Mouse (Mus musculus) hindbrain, postnatal 0 days (tissue): ENCODE data around the gene 3110082I17Rik. TPM values are rescaled to one million over a fixed set of nuclear protein-coding genes. Genes with fewer than 3 reads are reported as not detected.

Experiments
- ATAC-seq: fragments of 200-750 bp; cut with Nextera tagmentation; 2 replicates; pipeline ENCODE4 v1.8.0; 2017; ENCODE audit warnings: mild to moderate bottlenecking, moderate TSS enrichment, moderate library complexity
- DNase-seq: peaks from one replicate; pipeline ENCODE4 v3.0.0-alpha.2; 2015; ENCODE audit warnings: low spot score
- H3K27ac ChIP-seq: fragments of 300-500 bp; sonication (generic); 2 replicates; pipeline ENCODE4 v1.5.1; 2014; ENCODE audit warnings: mild to moderate bottlenecking
- H3K27me3 ChIP-seq: fragments of 300-500 bp; sonication (generic); 2 replicates; pipeline ENCODE4 v1.6.1; 2014; ENCODE audit warnings: low read length, mixed read lengths; ENCODE audit not compliant: insufficient read depth
- H3K36me3 ChIP-seq: fragments of 300-500 bp; sonication (generic); 2 replicates; pipeline ENCODE4 v1.6.1; 2014; ENCODE audit warnings: low read length, mixed read lengths; ENCODE audit not compliant: insufficient read depth
- H3K4me1 ChIP-seq: fragments of 300-500 bp; sonication (generic); 2 replicates; pipeline ENCODE4 v1.6.1; 2014; ENCODE audit warnings: antibody characterized with exemption, low read length, mixed read lengths; ENCODE audit not compliant: insufficient read depth
- H3K4me2 ChIP-seq: fragments of 300-500 bp; sonication (generic); 2 replicates; pipeline ENCODE4 v1.6.1; 2014; ENCODE audit warnings: low read depth, mild to moderate bottlenecking, low read length, moderate library complexity, mixed read lengths
- H3K4me3 ChIP-seq: fragments of 300-500 bp; sonication (generic); 2 replicates; pipeline ENCODE4 v1.5.1; 2014; ENCODE audit warnings: low read length
- H3K9ac ChIP-seq: fragments of 300-500 bp; sonication (generic); replicated peaks from 2 replicates; pipeline ENCODE4 v1.6.1; 2014; ENCODE audit warnings: mild to moderate bottlenecking, low read length, moderate library complexity, mixed read lengths
- H3K9me3 ChIP-seq: fragments of 300-500 bp; sonication (generic); 2 replicates; pipeline ENCODE4 v1.6.1; 2016; ENCODE audit warnings: low read length, mixed read lengths
- CTCF ChIP-seq: IDR thresholded peaks from 2 replicates; pipeline ENCODE4 v1.5.1; 2016; ENCODE audit warnings: antibody characterized with exemption, control low read depth, low read depth
- WGBS: fragments of 180-500 bp; shearing (Covaris S2); extraction: QIAGEN DNeasy Blood & Tissue Kit; methylation state at CpG from one replicate; pipeline ENCODE4 v1.1.7; 2014; 5-methylcytosine and 5-hydroxymethylcytosine counted together
- polyA plus RNA-seq: library from polyadenylated mRNA; unstranded; fragments of >200 nt; fragmentation: Nextera tagmentation; extraction: Ambion mirVana; gene quantifications from 2 replicates; pipeline ENCODE4 v1.2.1, GENCODE M21; 2015
- total RNA-seq: library from RNA; depleted of rRNA; stranded (reverse); fragments of >200 nt; gene quantifications from 2 replicates; pipeline ENCODE4 v1.2.3, GENCODE M21; 2014

Gene 3110082I17Rik
- total and polyA plus RNA-seq, 2 experiments from 2014 or later: 12.8 to 17.1 TPM

DNA sequence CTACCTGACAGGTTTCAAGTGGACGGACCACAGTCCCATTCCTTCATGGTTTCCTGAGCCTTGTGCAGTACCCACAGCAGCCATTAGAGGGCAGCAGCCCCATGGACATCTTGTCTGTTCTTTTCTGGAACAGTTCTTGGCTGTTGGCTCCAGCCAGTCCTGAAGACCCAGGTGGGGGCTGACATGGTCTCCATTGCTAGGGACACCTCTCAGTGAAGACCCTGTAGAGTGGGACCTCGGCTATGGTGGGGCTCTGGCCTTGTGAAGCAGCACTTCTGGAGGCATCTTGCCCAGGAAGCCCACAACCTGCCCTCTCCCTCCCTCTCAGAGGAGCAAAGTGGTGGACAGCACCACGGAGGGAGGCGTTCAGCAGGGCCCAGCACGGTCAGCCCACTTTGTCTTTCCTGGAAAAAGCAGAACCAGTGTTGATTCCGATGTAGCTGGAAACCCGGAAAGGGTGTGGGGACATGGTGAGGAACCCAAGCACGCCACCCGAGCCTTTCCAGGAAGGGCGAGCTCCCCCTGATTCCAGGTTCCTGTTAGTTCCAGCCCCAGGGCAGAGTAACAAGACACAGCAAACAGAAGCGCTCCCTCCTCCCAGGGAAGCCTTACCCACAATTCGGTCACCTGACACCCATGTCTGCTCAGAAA lies 95.9 kb downstream of the 3110082I17Rik start:
- peak; percentile 92 for DNase-seq
- H3K27ac ChIP-seq: peak overlapping the region; percentile 65; the same call in 1 of the 2 replicates

DNA sequence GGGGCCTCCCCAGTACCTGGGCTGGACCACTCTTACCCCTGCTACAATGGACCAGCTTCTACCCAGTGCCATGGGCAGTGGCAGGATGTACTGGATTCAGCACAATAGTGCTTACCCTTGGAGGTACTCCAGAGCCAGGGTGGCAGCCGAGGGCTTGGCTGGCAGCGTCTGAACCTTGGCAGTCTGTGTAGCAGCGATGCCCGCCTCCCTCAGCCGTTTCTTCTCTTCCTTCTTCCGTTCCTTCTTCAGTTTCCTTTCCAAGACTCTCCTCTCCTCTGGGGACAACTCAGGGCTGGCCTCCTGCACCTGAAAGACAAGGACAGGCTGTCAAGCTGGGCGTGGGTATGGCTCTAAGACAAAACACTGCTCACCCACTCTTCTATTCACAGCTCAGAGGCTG lies 96.5 kb downstream of the 3110082I17Rik start:
- DNase-seq: no peak
- H3K9ac ChIP-seq: no peak overlapping the region
- no peak for TF ChIP-seq CTCF
- no peak overlapping the region; the same call in 1 of the 2 replicates for H3K27ac ChIP-seq
- H3K4me2 ChIP-seq: no peak overlapping the region
- H3K27me3 ChIP-seq: no peaks in the 10 kb centered on the region
- H3K4me1 ChIP-seq: 0 out of 2 replicates have a peak, but pooled peaks cover 2% of the 10 kb centered on the region
- no peaks in the 10 kb centered on the region for H3K36me3 ChIP-seq
- no peak overlapping the region for H3K4me3 ChIP-seq
- no peaks in the 10 kb centered on the region for H3K9me3 ChIP-seq
- no peak for ATAC-seq
- WGBS: 55% methylated on average over 7 of the region's 7 CpGs

More for the DNA sequence above, 95.9 kb downstream of the 3110082I17Rik start:
- TF ChIP-seq CTCF: peak; percentile 99
- no peaks in the 10 kb centered on the region for H3K27me3 ChIP-seq
- ATAC-seq: peak; percentile 74
- no peak overlapping the region for H3K9ac ChIP-seq
- WGBS: 36% methylated on average over 12 of the region's 12 CpGs
- no peak overlapping the region for H3K4me3 ChIP-seq
- H3K36me3 ChIP-seq: no peaks in the 10 kb centered on the region
- 0 out of 2 replicates have a peak, but pooled peaks cover 2% of the 10 kb centered on the region for H3K4me1 ChIP-seq
- no peak overlapping the region for H3K4me2 ChIP-seq
- H3K9me3 ChIP-seq: no peaks in the 10 kb centered on the region

DNA sequence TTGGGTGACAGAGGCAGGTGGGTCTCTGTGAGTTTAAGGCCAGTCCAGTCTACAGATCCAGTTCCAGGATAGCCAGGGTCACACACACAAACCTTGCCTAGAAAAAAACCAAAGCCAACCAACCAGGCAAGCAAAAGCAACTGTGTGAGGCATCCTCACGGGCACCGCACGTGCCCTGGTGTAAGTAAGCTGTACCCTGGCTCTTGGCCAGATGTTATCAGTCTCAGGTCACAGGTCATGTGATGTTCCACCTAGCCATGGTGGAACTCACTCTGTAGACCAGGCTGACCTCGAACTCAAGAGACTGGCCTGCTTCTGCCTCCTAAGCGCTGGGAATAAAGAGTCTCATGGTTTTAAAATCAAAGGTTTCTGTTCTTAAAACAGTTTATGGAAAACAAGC lies 101.1 kb downstream of the 3110082I17Rik start:
- 84% methylated on average over 5 of the region's 5 CpGs for WGBS
- Histone ChIP-seq H3K27me3 (no peaks in the 10 kb centered on the region), H3K4me3 (no peak overlapping the region), H3K27ac (no peak overlapping the region), H3K36me3 (no peaks in the 10 kb centered on the region), H3K4me1 (0 out of 2 replicates have a peak, but pooled peaks cover under 1% of the 10 kb centered on the region), H3K4me2 (no peak overlapping the region), H3K9ac (no peak overlapping the region), H3K9me3 (no peaks in the 10 kb centered on the region)
- DNase-seq (no peak), ATAC-seq (no peak)
- no peak for TF ChIP-seq CTCF

DNA sequence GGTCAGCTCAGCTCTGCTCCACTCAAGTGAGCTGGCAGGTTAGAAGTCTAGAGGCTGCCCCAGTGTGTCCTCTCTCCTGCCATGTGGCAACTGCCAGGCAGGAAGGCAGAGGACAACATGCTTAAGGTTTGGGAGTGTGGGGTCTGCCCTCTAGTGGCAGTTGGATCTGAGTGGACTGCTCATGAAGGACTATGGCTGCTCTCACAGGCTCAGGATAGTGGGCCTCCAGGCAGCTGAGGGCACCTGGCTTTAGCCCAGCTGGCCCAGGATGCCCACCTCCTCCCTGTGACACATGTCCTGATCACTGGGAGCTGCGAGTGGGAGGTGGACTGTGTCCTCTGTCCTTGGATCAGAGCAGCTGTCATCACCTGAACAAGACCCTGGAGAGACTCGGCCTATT lies 101.7 kb downstream of the 3110082I17Rik start:
- Histone ChIP-seq H3K4me2 (no peak overlapping the region), H3K4me3 (no peak overlapping the region), H3K9me3 (no peaks in the 10 kb centered on the region), H3K9ac (no peak overlapping the region), H3K27me3 (no peaks in the 10 kb centered on the region), H3K4me1 (no peaks in the 10 kb centered on the region), H3K36me3 (no peaks in the 10 kb centered on the region), H3K27ac (no peak overlapping the region)
- 80% methylated on average over 2 of the region's 2 CpGs for WGBS
- DNase-seq (peak; percentile 64), ATAC-seq (peak; percentile 57)
- TF ChIP-seq CTCF: peak; percentile 78

GRCm38 (mm10) chr5:139355235-139355772 lies 105.0 kb downstream of the 3110082I17Rik start:
- 37% methylated on average over 19 of the region's 19 CpGs for WGBS
- DNase-seq: peak; percentile 75
- peak; percentile 97 for TF ChIP-seq CTCF
- ATAC-seq: 0 out of 2 replicates have a peak, but pooled peaks have one; percentile 36
- H3K9me3 ChIP-seq: no peaks in the 10 kb centered on the region
- no peaks in the 10 kb centered on the region for H3K27me3 ChIP-seq
- no peak overlapping the region for H3K4me2 ChIP-seq
- H3K4me3 ChIP-seq: no peak overlapping the region
- H3K27ac ChIP-seq: no peak overlapping the region
- H3K4me1 ChIP-seq: no peaks in the 10 kb centered on the region
- no peaks in the 10 kb centered on the region for H3K36me3 ChIP-seq
- H3K9ac ChIP-seq: no peak overlapping the region

- Histone ChIP-seq H3K27me3 (no peaks in the 10 kb centered on the region), H3K4me3 (no peak overlapping the region), H3K4me2 (no peak overlapping the region), H3K36me3 (no peaks in the 10 kb centered on the region), H3K4me1 (no peaks in the 10 kb centered on the region), H3K9me3 (no peaks in the 10 kb centered on the region), H3K27ac (no peak overlapping the region), H3K9ac (no peak overlapping the region)
- ATAC-seq (no peak), DNase-seq (no peak)
- TF ChIP-seq CTCF: no peak
- WGBS: 88% methylated on average over 10 of the region's 11 CpGs
These were observed 106.4 kb downstream of the 3110082I17Rik start for GRCm38 (mm10) chr5:139353946-139354345.

DNA sequence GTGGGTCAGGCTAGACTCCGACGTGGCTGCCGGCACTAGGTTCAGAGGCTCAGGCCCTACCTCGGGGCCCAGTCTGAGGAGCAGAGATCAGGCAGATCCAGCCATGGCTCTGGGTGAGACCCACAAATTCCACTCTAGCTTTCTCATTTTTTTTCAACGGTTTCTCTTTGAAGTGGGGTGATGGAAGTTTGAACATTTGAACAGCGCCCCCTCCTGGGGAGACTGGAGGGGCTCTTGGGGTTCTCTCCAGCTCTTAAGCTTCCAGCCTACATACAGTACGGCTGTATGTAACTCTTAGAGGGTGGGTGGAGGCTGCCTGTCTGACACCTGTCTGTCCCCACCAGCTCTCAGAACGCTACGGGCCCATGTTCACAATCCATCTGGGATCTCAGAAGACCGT lies 106.8 kb downstream of the 3110082I17Rik start:
- no peak overlapping the region for H3K4me3 ChIP-seq
- H3K9ac ChIP-seq: no peak overlapping the region
- H3K27ac ChIP-seq: no peak overlapping the region
- no peaks in the 10 kb centered on the region for H3K9me3 ChIP-seq
- 62% methylated on average over 10 of the region's 10 CpGs for WGBS
- no peaks in the 10 kb centered on the region for H3K27me3 ChIP-seq
- no peak for DNase-seq
- ATAC-seq: no peak
- H3K4me1 ChIP-seq: no peaks in the 10 kb centered on the region
- peak; percentile 41 for TF ChIP-seq CTCF
- H3K4me2 ChIP-seq: no peak overlapping the region
- H3K36me3 ChIP-seq: no peaks in the 10 kb centered on the region
